8 mouse cellular contexts compared by ENCODE assay signal in the genomic region with DNA sequence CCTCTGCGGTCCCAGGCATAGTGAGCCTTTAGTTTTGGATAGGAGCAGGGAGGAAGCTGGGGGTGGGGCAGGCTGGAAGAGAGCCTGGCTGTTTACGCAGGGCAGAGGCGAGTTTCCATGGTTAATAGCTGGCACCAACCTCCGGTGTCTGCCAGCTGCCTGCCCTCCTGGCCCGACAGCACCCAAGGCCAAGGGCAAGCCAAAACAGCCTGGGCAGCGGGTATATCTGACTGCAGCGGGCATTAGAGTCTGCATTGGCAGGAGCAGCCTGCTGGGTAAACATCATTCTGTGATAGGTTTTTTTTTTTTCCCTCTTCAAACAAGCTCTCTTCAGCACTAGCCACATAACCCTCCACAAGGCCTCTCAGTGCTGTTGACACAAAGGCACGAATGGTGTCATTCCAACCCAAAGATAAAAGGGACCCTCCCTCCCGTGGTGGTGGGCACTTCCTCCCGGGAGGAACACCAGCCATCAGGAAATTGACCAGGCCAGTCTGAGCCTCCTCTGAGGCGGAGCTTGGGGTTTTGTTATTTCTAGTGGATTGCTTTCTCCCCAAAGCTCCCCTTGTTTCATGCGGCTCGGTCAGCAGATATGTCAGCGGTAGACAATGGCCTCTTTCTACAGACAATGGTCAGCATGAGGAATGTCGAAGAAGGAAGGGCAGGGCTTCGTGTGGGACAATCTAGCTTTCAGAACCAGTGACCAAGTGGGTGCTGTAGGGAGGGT.
DNase-seq lines count a peak whose midpoint lies in the region.

No protein-coding gene starts in this region.

- intact Hi-C loops in left cerebral cortex, postnatal 36 days (cut with DNase I): loop anchor here (5.0 kb wide), 1 partner anchor 57 kb away; no protein-coding TSS in a partner anchor

- H3K27me3 ChIP-seq in heart, embryonic 10.5 days (ENCODE audit: insufficient read depth, poor library complexity, severe bottlenecking): no peaks in the 10 kb centered on the region

- H3K9me3 ChIP-seq in heart, embryonic 10.5 days: no peaks in the 10 kb centered on the region

- no peaks in the 10 kb centered on the region for H3K36me3 ChIP-seq in heart, embryonic 10.5 days

- 4% methylated on average over 16 of the region's 16 CpGs for whole genome bisulfite sequencing in heart, embryonic 10.5 days

- DNase-seq in adrenal gland, postnatal 36 days: peak; percentile 89 to 90
- peak; percentile 48 for DNase-seq in fibroblast of lung, adult 2 months (ENCODE audit: low read depth)
- DNase-seq in heart, embryonic 10.5 days (ENCODE audit: low spot score): no peak
- peak; percentile 80 to 81 for DNase-seq in kidney, adult 8-10 months
- DNase-seq in left cerebral cortex, postnatal 36 days (ENCODE audit: low spot score in 2 of 2): peak; percentile 23 to 30
- DNase-seq in mesoderm, embryonic 11.5 days (ENCODE audit: low read depth, low spot score): peak; percentile 64
- peak; percentile 78 for DNase-seq in skeletal muscle tissue, adult 2 months (ENCODE audit: low read depth, low spot score)
- DNase-seq in thymus, adult 18-20 months: no peak

- H3K4me3 ChIP-seq in heart, embryonic 10.5 days: peak overlapping the region; percentile 48

- H3K27ac ChIP-seq in heart, embryonic 10.5 days: peak overlapping the region; percentile 74

- H3K4me1 ChIP-seq in heart, embryonic 10.5 days: peaks cover 37% of the 10 kb centered on the region

Comparison
In these comparisons a context has a peak if more than half of its experiments do, and no peak if none do; other contexts are left out.
1. DNase-seq: peak in adrenal gland, postnatal 36 days (2 of 2), fibroblast of lung, adult 2 months (single experiment), kidney, adult 8-10 months (2 of 2), left cerebral cortex, postnatal 36 days (2 of 2), mesoderm, embryonic 11.5 days (single experiment) and skeletal muscle tissue, adult 2 months (single experiment); none in heart, embryonic 10.5 days (single experiment) and thymus, adult 18-20 months (0 of 2).